Mouse (Mus musculus) 3T3-L1 (cell line): ENCODE results near the gene Cdhr3.

Source experiments
- DNase-seq: peaks from one replicate; pipeline ENCODE4 v3.0.0-alpha.2; 2015; ENCODE audit warnings: low read depth, low spot score

Gene Cdhr3

DNA sequence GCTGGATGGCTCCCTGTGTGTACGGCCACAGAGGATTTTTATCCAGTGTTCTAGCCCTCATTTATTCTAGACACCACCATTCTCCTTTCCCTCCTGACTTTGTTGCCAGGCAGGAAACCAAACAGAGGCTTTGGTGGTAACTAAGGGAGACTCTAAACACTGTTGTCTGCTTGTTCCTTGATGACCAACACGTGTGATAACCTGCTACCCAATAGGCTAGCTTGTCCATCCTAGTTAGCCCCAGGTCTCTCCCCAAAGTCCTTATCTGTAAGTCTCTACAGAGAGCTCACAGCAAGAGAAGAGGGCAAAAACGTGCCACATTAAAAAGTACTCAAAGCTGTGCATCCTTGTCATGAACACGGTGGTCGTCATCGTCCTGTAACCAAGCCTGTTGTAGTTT lies at the start of gene Cdhr3:
TSS of gene Cdhr3 (minus strand) at position 101 of the 400 bp plus-strand sequence.
- DNase-seq, result no peak

DNA sequence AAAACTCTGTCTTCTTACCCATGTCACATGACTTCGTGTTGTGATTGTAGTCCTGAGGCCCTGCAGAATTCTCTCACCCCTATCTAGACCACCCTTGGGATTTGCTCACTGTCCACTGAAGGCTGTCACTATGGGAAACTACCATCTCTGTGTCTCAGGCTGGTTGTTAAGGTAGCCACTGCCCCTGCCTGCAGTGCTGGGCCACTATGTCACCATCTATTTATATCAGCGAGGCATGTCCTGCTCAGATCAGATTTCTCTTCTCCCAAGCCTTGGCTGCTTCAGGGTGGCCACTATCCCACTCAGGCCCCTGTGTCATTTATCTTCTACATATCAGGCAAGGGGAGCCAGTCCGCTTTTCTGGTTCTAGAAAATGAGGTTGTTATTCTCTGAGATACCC lies 46.4 kb upstream of the Cdhr3 start:
- no peak for DNase-seq

DNA sequence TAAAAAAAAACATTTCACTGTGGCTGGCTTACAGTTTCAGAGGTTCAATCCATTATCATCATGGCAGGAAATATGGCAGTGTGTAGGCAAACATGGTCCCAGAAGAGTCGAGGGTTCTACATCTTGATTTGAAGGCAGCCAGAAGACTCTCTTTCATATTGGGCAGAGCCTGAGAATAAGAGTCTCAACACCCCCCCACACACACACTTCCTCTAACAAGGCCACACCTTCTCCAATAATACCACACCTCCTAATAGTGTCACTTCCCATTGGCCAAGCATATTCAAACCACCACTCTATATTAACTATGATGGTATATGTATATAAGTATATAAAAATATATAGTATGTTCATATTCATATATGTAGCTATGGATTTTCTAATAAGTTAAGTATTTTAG lies 45.2 kb upstream of the Cdhr3 start:
- no peak for DNase-seq

DNA sequence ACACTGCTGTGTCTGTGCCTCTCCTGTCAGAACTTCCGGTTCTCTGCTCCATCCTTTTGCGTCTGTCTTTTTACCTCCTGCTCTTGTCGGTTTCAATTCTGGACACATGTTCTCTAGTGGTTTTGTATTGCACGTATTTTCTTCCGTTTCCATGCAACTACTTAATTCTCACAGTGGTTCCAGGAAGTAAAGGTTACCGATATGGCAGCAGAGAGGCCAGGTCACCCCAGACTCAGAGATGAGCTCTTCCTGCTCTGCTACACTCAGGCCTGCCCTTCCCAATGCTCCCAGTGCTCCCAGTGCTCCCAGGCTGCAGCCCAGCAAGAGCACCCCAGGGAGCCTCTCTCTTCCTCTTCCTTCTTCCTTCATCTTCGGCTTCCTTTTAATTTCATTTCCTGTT lies 39.1 kb upstream of the Cdhr3 start:
- DNase-seq, result no peak

DNA sequence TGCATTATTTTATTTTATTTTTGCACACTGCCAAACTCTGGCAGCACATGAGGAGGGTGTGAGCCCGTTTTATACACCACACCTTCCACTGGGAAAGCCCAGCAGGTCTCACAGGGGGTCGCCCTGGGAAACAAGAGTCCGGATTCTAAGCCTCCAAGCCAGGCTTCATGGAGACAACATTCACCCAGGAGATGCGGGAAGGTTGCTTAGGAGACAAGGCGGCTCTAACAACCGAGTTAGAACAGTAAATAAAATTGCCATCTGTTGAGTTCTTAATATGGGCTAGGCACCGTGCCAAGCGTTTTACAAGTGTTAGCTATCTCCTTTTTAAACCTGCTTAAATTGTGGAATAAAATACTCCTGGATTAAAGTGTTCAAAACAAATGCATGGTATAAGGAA lies 37.7 kb upstream of the Cdhr3 start:
- no peak for DNase-seq

DNA sequence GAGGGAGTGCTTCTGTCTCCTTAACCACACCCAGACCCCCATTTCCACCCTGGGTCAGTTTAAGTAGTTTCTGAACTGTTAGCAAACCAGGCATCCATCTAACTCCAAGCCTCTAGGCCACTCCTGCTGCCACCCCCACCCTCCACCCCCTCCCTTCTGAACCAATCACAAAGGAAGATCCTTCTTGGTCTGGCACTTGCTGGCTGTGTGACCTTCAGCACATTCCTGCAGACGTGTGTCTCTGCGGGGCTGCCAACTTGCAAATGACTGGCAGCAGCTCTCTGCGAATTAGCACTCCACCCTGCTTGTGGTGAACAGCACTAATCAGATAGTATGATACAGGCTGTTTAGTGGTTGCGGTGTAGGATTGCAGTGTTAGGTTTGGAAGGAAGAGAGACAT lies 36.7 kb upstream of the Cdhr3 start:
- DNase-seq, result peak; percentile 8

DNA sequence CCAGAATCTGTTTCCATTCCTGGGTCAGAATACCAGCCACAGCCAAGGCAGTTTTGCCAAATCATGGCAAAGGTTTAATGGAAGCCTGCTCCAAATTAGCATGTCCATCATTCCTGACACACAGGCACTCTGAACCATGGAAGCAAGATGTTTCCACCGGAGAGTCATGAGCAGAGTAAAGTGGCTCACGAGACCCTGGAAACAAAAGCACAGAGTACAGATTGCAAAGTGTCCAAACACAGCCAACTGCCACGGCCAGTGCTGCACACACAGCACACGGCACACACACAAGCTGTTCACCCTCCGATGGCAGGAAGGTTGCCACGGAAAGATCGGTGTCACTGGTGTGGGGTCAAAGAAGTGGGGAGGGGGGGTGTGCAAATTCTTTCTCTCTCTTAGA lies 36.0 kb upstream of the Cdhr3 start:
- DNase-seq, result no peak

DNA sequence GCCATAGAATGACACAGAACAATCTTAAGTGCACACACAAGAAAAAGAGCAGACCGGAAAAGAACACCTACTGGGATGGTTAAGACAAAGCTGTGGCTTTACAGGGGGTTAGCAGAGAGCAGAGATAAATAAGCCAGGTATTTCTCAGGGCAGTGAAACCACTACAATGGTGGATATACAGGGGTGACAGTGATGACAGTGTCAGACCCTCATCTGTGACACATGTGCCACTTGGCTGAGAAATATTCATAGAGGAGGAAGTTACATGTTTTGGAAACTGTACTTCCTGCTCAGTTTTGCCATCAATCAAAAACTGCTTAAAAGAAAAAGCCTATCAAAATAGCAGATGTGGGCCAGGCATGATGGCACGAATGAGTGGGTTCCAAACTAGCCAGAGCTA lies 35.4 kb upstream of the Cdhr3 start:
- DNase-seq, result no peak

DNA sequence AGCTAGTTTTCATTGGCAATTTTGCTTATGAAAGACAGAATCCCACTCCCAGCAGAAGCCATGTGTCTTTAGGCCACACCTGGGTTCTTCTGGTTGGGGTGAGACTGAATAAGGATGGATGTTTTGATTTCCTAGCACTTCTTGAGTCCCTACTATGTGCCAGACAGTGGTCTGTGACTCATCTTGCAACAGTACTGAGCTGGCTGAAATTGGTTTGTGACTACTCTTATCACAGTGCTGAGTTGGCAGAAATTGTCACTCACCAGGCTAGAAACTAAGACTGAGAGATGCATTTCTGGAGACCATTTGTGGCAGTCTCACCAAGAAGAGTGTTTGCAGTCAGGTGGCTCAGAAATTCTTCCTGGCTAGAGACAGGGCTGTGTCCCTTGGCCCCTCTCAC lies 33.6 kb upstream of the Cdhr3 start:
- DNase-seq, result no peak

DNA sequence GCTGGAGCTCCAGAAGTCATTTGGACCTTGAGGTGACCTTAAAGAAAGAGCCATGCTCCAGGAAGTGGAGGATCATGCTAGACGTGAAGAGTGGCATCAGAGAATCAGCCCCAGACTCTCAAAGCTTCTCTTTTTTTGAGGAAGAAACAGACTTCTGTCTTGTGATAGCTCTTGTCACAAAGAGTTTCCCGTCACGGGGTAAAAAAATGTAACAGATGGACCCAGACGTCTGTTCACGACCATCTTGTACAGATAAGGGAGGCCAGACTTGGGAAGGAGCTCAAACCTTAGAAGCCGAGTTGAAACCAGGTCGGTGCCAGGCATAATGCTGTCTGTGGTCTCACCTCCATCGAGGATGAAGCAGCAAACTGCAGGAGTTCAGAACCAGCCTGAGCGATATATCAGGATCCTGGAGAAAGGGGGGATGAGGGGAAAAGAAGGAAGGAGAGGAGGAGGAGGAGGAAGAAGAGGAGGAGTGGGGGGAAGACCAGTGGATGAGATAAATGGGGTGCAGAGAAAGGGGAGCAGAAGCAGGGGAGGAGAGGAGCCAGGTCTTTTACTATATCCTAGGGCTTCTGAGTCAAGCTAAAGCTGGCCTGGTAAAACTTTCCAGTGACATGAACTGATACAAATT lies 33.0 kb upstream of the Cdhr3 start:
- DNase-seq, result no peak

DNA sequence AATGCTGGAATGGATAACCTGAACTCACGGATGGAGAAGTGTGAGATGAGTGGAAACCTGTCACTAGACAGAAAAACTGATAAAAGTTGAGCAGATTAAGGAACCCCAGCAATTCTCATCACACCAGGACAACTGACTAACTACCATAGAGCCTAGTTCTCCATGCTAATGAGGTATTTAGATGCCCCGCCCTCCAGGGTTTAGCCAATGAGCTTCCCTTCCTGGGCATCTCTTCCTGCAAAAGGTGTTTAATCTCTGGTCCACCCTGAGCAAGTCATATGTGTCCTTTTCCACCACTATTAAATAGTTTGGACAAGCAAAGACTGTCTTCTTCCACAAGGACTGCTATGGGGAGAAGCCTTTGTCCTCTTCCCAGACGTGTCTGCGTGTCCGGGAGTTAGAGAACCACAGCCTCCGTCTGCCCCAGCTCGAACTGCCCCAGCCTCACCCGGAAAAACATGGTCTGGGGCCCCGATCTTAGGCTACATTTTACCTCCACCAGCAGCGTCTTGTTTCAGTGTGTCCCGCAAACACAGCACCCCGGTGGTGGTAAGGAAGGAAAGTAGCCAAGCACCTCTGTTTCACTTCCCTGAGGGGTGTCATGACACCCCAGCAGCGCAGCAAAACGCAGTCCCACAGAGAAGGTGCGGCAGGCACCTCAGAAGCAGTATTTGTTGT lies 26.1 kb upstream of the Cdhr3 start:
- DNase-seq, result no peak

DNA sequence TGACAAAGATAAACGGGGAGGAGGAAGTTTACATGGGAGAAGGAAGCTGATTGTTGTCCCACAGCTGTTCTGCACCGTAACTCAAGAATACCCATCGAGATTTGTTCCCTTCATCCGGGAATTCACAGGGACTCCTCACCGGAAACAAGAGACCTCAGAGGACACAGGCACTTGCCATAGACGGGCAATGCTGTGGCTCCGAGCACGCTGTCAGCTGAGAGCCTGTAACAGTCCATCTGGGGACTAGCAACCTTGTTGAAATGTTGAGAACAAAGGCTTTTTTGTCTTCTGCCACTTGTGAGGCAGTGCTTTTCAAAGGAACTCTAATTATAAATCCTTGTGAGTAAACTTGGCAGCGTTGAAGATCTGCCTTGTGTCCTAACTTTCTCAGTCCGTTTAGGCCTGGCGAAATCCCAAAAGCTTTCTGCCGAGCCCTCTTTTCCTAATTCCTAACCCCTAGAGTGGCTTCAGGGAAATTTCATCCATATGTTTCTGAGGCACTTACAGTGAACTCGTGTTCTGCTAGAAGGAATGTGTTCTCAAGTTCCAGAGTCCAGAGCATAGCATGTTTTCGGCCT lies 18.3 kb upstream of the Cdhr3 start:
- DNase-seq, result peak; percentile 54

DNA sequence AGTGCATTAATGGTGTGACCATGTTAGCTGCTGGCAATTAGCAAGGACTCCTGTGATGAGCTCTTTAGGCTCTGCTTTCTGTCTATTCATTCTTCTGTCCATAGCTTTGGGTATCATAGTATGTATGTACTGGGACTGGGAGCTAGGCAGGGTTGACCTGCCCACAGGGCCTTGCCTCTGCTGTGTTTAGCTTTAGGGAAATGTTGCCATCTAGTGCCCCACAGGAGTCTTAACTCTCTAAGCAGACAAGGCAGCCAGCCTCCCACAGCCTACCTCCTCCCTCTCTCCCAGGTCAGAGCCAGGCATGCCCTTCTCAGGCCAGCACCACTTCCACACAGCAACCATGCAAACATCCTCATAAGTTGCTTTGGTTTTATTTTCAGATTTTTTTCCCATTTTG lies 16.9 kb upstream of the Cdhr3 start:
- peak; percentile 71 for DNase-seq

DNA sequence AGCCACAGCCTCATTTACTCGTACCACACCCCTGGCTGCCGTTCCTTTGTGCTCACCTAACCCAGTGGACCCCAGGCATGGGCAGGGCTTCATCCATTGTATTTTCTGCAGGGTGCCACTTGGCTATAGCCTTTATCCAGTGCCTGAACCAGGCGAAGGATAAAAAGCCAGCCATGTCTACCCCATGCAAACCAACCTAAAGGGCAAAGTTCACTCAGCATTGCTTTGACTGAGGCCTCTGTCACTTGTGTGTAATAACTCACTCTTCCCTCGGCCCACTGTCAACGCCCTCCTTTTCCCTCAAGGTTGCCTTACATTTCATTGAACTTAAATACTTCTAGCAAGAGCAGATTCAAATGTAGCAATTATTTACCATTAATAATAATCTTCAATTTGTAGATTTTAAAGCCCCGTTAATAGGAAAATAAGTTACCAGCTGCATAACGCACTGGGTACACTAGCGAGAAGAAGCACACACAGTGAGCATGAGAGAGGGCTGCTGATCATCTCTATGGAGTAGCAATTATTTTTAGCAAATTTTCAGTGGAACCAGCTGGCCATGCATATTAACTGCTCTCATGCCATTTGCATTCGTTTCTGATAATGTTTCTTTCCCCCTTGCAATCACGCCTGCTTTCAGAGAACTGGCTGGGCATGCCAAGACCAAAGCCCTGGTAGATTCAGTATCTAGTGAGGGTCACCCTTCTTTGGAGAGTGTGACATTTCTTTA lies 13.9 kb upstream of the Cdhr3 start:
- no peak for DNase-seq

DNA sequence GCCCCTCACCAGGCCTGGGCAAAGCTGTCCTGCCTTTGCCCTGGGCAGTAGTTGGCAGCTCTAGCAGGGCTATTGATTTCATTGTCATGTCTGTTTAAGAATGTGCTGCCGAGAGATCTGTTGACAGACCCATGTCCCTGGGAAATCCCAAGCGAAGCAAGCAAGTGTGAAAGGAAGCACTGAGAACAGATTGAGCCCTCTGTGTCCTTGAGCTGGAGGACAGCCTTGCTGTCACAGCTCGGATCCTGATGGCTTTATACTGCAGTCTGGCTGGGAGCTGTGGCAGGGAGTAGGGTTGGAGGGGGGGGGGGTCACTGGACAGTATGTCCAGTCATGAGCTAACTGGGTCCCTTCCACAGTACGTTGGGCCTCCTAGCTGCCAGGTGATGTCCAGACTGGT lies 13.0 kb upstream of the Cdhr3 start:
- no peak for DNase-seq

DNA sequence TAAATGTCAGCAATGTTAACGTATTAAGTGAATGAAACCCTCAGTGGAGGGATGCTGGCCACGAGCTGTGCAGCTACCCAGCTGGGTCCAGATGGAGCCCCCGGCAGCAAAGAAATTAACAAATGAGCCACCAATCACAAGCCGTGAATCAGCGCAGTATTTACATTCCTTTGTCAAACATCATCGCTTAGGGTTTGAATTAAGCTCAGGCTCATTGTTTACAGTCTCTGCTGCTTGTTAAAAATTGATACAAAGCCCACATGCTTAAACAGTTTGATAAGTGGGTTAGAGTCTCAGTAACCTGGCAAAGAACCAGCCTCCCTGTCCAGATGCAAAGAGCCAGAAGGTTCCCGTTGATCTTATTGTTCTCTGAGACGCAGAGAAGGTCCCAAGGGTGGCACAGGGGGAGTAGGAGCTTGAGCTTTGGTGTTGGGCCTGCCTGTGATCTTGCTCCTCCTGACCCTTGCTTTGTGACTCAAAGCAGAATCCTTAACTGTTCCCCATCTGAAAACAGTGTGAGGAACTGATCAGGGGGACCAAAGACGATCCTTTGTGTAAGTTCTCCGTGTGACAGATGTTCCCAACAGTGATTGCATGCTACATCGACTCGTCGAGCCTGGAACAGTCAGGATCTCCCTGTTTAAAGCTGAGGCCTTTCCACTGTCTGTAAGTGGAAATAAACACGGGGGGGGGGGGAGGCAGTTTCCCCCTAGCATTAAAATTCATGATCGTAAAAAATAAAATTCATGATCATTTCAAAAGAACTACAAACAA lies 9.9 kb upstream of the Cdhr3 start:
- no peak for DNase-seq

DNA sequence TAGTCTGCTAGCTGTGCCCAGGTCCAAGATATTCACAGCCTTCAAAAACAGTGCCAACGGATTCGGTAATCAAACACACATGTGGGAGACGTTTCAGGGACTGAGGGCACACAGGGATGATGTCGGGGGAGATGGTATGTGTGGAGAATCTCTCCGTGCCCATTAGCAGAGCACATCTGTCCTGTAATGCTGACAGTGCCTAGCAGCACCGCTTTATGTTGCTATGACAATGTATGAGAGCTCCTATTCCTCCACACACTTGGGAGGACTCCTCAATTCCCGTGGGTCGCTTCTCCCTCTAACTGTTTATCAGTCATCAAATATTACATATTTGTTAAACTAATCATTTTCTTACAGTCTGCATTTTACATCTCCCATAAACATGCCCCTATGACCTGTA lies 9.0 kb upstream of the Cdhr3 start:
- DNase-seq, result peak; percentile 6

DNA sequence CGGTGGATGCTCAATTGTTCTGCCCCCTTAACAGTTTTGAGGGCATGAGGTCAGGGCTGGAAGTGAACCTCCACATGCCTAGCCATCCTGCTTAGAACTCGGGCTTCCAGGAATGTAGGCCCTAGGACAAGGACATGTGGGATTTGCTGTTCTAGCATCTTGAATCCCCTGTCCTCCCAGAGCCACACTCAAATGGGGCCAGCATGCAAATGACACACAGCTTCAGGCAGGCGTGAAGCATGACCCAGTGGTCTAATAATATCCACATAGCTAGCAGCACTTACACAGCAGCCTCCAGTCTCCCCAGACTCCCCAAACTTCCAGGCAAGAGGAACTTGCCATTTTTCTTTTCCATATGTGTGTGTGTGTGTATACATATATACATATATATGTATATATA lies 3.3 kb upstream of the Cdhr3 start:
- DNase-seq, result no peak

DNA sequence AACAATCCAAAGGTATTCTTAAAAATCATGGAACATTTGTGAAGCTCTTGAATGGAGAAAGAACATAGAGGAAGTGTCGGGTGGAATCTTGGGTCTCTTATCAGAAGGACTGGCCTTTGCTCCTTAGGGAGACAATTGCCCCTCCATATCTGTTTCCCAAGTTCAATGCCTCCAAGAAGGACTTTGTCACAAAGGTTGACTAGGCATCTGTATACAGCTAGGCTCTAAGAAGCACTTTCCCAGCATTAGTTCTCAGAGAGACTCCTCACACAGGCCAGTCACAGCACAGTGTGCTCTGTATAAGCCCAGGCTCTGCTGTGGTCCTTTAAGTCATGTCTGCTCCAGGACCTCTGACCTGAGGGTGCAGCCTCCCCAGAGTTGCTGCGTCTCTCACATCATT lies 479 bp downstream of the Cdhr3 start:
- DNase-seq, result no peak

DNA sequence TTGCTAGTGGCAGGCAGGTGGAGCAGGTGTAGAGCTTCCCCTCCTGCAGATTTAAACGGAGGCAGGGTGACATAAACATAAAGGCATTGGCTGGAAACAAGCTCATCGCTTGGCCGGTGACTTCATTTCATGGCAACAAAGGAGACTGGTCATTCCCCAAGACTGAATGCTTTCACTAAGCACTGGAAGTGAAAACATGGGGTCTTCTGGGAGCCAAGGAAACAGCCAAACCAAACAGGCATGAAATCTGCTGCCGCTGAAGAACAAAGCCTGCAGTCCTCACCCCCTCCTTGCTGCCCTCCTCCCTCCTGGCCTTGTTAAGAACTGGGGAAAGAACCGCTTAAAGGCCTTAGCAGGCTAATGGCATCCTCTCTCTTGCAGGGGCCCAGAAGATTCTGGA lies 6.5 kb downstream of the Cdhr3 start:
- no peak for DNase-seq

DNA sequence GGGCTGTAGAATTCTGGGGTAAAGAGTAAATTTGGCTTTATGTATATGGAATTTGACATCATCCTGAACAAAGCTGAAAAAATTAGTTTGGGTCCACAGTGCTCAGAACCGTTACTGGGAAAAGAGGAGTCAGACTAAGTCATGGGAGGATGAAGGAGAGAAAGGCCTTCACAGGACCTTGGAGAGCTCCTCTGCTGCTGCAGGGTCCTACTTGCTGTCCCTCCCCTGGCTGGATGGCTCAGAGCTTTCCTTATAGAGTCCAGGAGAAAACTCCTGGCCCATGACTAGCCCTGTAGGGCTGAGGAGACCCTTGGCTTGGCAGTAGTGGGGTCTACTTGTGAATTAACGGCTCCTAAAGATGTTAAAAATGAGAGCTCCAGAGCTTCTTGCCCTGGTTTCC lies 8.0 kb downstream of the Cdhr3 start:
- peak; percentile 51 for DNase-seq

DNA sequence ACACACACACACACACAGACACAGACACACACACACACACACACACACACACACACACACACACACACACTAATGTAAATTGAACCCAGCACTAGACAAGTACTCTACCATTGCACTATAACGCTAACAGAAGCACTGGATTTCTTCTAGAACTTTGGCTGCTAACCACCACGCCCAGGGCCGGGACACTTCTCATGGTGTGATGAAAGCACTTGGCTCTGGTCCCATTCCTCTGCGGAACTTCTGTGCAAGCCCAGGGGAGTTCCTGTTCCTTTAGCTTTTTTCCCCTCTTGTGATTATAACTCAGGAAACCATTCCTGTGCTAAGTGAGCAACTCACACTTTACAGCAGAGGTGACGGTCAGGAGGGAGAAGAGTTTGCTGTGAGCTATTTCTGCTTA lies 9.3 kb downstream of the Cdhr3 start:
- peak; percentile 19 for DNase-seq
